In the genomic region with DNA sequence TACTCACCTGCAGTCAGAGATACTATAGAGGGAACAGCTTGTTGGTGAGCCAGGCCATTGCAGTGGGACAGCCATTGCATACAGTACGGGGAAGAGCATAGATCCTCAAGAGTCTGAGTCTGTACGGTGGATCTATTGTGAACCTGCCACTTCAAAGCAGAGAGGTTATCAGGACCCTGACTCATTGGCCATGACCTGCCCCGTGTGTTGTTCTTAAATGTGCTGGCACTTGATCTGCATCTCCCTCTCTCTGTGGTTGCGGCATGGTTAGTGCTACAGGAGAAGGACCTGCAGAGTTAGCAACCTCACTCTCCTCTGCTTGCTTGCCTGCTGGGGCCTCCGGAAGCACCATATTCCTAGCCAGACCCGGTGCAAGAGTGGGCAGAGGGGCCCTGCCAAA, we compare ENCODE assay signal across 11 mouse cellular contexts. TPM values are rescaled to one million over a fixed set of nuclear protein-coding genes. Genes with fewer than 3 reads are reported as not detected.
DNase-seq lines count a peak whose midpoint lies in the region; ATAC-seq lines count a peak whose summit lies in the region.
"Had no signal": no experiment of that assay in that cellular context is flagged by ENCODE, and none has a peak within 500 bp of the region (broad histone marks: within the 10 kb centered on the region; RNA-seq: fewer than 3 reads in every experiment).

No protein-coding gene starts in this region.

- peak overlapping the region; percentile 88; the same call in 1 of the 2 replicates for H3K4me2 ChIP-seq in heart, embryonic 15.5 days
- H3K4me2 ChIP-seq in embryonic facial prominence, embryonic 15.5 days (replicated peaks): peak overlapping the region; percentile 6; the same call in 1 of the 2 replicates
- peak overlapping the region; percentile 53 for H3K4me2 ChIP-seq in liver, embryonic 16.5 days (ENCODE audit: low read depth, low read length)
- H3K4me2 ChIP-seq: midbrain, embryonic 12.5 days had no signal

- H3K9ac ChIP-seq in heart, embryonic 15.5 days: no peak overlapping the region
- no peak overlapping the region for H3K9ac ChIP-seq in embryonic facial prominence, embryonic 15.5 days
- no peak overlapping the region for H3K9ac ChIP-seq in liver, embryonic 16.5 days (ENCODE audit: low read depth, low read length)
- H3K9ac ChIP-seq: midbrain, embryonic 12.5 days had no signal

- 69% methylated on average over 6 of the region's 6 CpGs for WGBS in heart, embryonic 15.5 days
- 75% methylated on average over 6 of the region's 6 CpGs for WGBS in embryonic facial prominence, embryonic 15.5 days
- WGBS in liver, embryonic 16.5 days (ENCODE audit: insufficient replicate concordance): 47% methylated on average over 6 of the region's 6 CpGs

- no peak for ATAC-seq in heart, embryonic 15.5 days (replicated peaks; ENCODE audit: insufficient number of reproducible peaks, insufficient read depth, low FRiP score, low read depth)
- no peak for ATAC-seq in embryonic facial prominence, embryonic 15.5 days (ENCODE audit: insufficient number of reproducible peaks, low FRiP score, low TSS enrichment, low read depth)
- no peak for ATAC-seq in liver, embryonic 16.5 days (ENCODE audit: low read depth)

- DNase-seq in heart, postnatal 25 days (ENCODE audit: low spot score): no peak
- DNase-seq in adrenal gland, postnatal 4 days (ENCODE audit: low spot score in 2 of 2): no peak
- DNase-seq in left cerebral cortex, postnatal 10 days (ENCODE audit: extremely low spot score in 1 of 2, low spot score in 2 of 2): no peak
- DNase-seq: embryo, embryonic 11 days; lung, postnatal 4 days had no signal

- peaks cover 30% of the 10 kb centered on the region for H3K4me1 ChIP-seq in heart, embryonic 15.5 days (replicated peaks)
- peaks cover 5% of the 10 kb centered on the region; the same call in 1 of the 2 replicates for H3K4me1 ChIP-seq in brown adipose tissue, adult 24 weeks (ENCODE audit: control insufficient read depth, insufficient read depth, insufficient read length, low read length)
- peaks cover 36% of the 10 kb centered on the region for H3K4me1 ChIP-seq in embryonic facial prominence, embryonic 15.5 days
- H3K4me1 ChIP-seq in liver, embryonic 16.5 days (ENCODE audit: control insufficient read depth, low read depth, low read length): peaks cover 6% of the 10 kb centered on the region

- H3K9me3 ChIP-seq in heart, embryonic 15.5 days (replicated peaks): no peaks in the 10 kb centered on the region
- H3K9me3 ChIP-seq in embryonic facial prominence, embryonic 15.5 days (replicated peaks): no peaks in the 10 kb centered on the region
- H3K9me3 ChIP-seq in liver, embryonic 16.5 days (replicated peaks; ENCODE audit: control insufficient read depth, low read length): no peaks in the 10 kb centered on the region
- H3K9me3 ChIP-seq: midbrain, embryonic 12.5 days had no signal

- intact Hi-C loops in heart, postnatal 25 days (cut with DNase I): loop anchor here (5.0 kb wide), 1 partner anchor 59 kb away; no protein-coding TSS in a partner anchor
- intact Hi-C loops in left cerebral cortex, postnatal 10 days (cut with DNase I): no loop called here

- H3K36me3 ChIP-seq in heart, embryonic 15.5 days: no peaks in the 10 kb centered on the region
- H3K36me3 ChIP-seq in embryonic facial prominence, embryonic 15.5 days: no peaks in the 10 kb centered on the region
- H3K36me3 ChIP-seq in liver, embryonic 16.5 days (ENCODE audit: control insufficient read depth, insufficient read depth): no peaks in the 10 kb centered on the region
- H3K36me3 ChIP-seq: midbrain, embryonic 12.5 days had no signal

- H3K27ac ChIP-seq in heart, embryonic 15.5 days: no peak overlapping the region
- H3K27ac ChIP-seq in brown adipose tissue, adult 24 weeks (replicated peaks; ENCODE audit: low read depth, low read length): no peak overlapping the region
- H3K27ac ChIP-seq in embryonic facial prominence, embryonic 15.5 days (replicated peaks): no peak overlapping the region
- H3K27ac ChIP-seq in liver, embryonic 16.5 days (ENCODE audit: low read length): no peak overlapping the region
- H3K27ac ChIP-seq: midbrain, embryonic 12.5 days had no signal

- no peak overlapping the region for H3K4me3 ChIP-seq in heart, embryonic 15.5 days
- peak overlapping the region; percentile 32 for H3K4me3 ChIP-seq in brown adipose tissue, adult 24 weeks (ENCODE audit: insufficient read depth, low read depth, low read length)
- H3K4me3 ChIP-seq in embryonic facial prominence, embryonic 15.5 days (replicated peaks): no peak overlapping the region
- H3K4me3 ChIP-seq in liver, embryonic 16.5 days (ENCODE audit: low read depth, low read length): no peak overlapping the region; the same call in none of the 2 replicates
- H3K4me3 ChIP-seq: midbrain, embryonic 12.5 days had no signal

- no peaks in the 10 kb centered on the region for H3K27me3 ChIP-seq in heart, embryonic 15.5 days
- no peaks in the 10 kb centered on the region for H3K27me3 ChIP-seq in embryonic facial prominence, embryonic 15.5 days
- H3K27me3 ChIP-seq in liver, embryonic 16.5 days (ENCODE audit: control insufficient read depth, insufficient read depth, low read depth, low read length): peaks cover 8% of the 10 kb centered on the region

RNA-seq across cellular contexts. Expression of a gene that starts 43.7 kb away (rescaled TPM):
- 7.0 and 8.7 TPM in 2 replicates for polyA plus RNA-seq in heart, embryonic 15.5 days (2015; fragmentation: Nextera tagmentation; extraction: Ambion mirVana)
- total RNA-seq in heart, postnatal 25 days (2021): 1 to 10 TPM; 6.0 to 6.1 TPM
- polyA plus RNA-seq in brown adipose tissue, adult 24 weeks (2012; ENCODE audit: insufficient read depth, insufficient read length, missing spikeins): 4.6 and 6.2 TPM in 2 replicates
- 10.3 and 10.9 TPM in 2 replicates for polyA plus RNA-seq in embryonic facial prominence, embryonic 15.5 days (2015; fragmentation: Nextera tagmentation; extraction: Ambion mirVana)
- 7.2 and 8.4 TPM in 2 replicates for polyA plus RNA-seq in liver, embryonic 16.5 days (2015; fragmentation: Nextera tagmentation; extraction: Ambion mirVana)
- total RNA-seq in adrenal gland, postnatal 4 days (2021): 1 to 10 TPM; 8.2 to 8.8 TPM
- total RNA-seq in left cerebral cortex, postnatal 10 days (2021): 1 to 10 TPM; 2.4 to 3.1 TPM
- total RNA-seq: CH12.LX had no signal

RNA-seq across cellular contexts. Expression of a gene that starts 55.9 kb away (rescaled TPM):
- polyA plus RNA-seq in heart, embryonic 15.5 days (2015; fragmentation: Nextera tagmentation; extraction: Ambion mirVana): 4.4 and 6.4 TPM in 2 replicates
- total RNA-seq in heart, postnatal 25 days (2021): 1 to 10 TPM; 1.4 to 2.2 TPM
- 1.4 and 4.1 TPM in 2 replicates for polyA plus RNA-seq in brown adipose tissue, adult 24 weeks (2012; ENCODE audit: insufficient read depth, insufficient read length, missing spikeins)
- 14.1 and 15.5 TPM in 2 replicates for polyA plus RNA-seq in embryonic facial prominence, embryonic 15.5 days (2015; fragmentation: Nextera tagmentation; extraction: Ambion mirVana)
- 1.2 and 1.5 TPM in 2 replicates for polyA plus RNA-seq in liver, embryonic 16.5 days (2015; fragmentation: Nextera tagmentation; extraction: Ambion mirVana)
- 1 to 10 TPM; 4.5 to 5.8 TPM for total RNA-seq in adrenal gland, postnatal 4 days (2021)
- total RNA-seq in left cerebral cortex, postnatal 10 days (2021): 1 to 10 TPM in 1 of 2 experiments, under 1 TPM in 1; 0.91 to 1.8 TPM
- total RNA-seq: CH12.LX had no signal

Comparison
In these comparisons a context has a peak if more than half of its experiments do, and no peak if none do; other contexts are left out.
1. H3K4me2 ChIP-seq: peak in every context shown above with its lines; median percentile 88 in heart, embryonic 15.5 days; 53 in liver, embryonic 16.5 days; 6 in embryonic facial prominence, embryonic 15.5 days.